ENCODE assay signal across 9 mouse cellular contexts in the genomic region with DNA sequence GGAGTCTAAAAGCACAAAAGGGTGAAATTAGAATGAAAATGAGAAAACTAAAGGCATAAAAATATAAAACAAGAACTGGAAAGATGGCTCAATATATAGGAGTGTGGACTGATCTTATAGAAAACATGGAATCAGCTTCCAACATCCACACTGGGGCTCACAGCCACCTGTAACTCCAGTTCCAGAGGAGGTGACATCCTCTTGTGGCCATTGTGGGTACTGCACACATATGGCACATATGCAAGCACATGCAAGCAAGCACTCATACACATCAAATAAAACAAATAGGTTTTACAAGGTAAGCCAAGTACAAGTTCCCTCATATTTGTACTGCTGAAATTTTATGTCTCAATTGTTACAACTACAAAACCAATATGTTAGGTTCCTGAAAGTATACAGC. TPM values are rescaled to one million over a fixed set of nuclear protein-coding genes. Genes with fewer than 3 reads are reported as not detected.
DNase-seq lines count a peak whose midpoint lies in the region; ATAC-seq and TF ChIP-seq lines count a peak whose summit lies in the region.
"Had no signal": no experiment of that assay in that cellular context is flagged by ENCODE, and none has a peak within 500 bp of the region (broad histone marks: within the 10 kb centered on the region; RNA-seq: fewer than 3 reads in every experiment).

No protein-coding gene starts in this region.

- no peak for TF ChIP-seq POLR2A in thymus, adult 2 months (IDR thresholded peaks at IDR 0.05; ENCODE audit: control insufficient read depth, extremely low read depth, insufficient read depth, low read length, poor library complexity)

- H3K36me3 ChIP-seq in kidney, embryonic 15.5 days: no peaks in the 10 kb centered on the region
- no peaks in the 10 kb centered on the region for H3K36me3 ChIP-seq in thymus, adult 2 months (ENCODE audit: control insufficient read depth, insufficient read depth, low read length)
- no peaks in the 10 kb centered on the region for H3K36me3 ChIP-seq in midbrain, embryonic 10.5 days
- H3K36me3 ChIP-seq: hindbrain, embryonic 15.5 days; lung, embryonic 15.5 days had no signal

- H3K27me3 ChIP-seq in kidney, embryonic 15.5 days: no peaks in the 10 kb centered on the region
- H3K27me3 ChIP-seq in thymus, adult 2 months (ENCODE audit: control insufficient read depth, insufficient read depth, low read length): no peaks in the 10 kb centered on the region
- H3K27me3 ChIP-seq in midbrain, embryonic 10.5 days (ENCODE audit: low read depth, poor library complexity, severe bottlenecking): no peaks in the 10 kb centered on the region
- H3K27me3 ChIP-seq: hindbrain, embryonic 15.5 days; lung, embryonic 15.5 days had no signal

- H3K4me3 ChIP-seq in kidney, embryonic 15.5 days (replicated peaks): no peak overlapping the region
- no peak overlapping the region for H3K4me3 ChIP-seq in thymus, adult 2 months (ENCODE audit: control insufficient read depth, insufficient read depth, low read length)
- H3K4me3 ChIP-seq in midbrain, embryonic 10.5 days: no peak overlapping the region
- H3K4me3 ChIP-seq: hindbrain, embryonic 15.5 days; lung, embryonic 15.5 days had no signal

- TF ChIP-seq CTCF in thymus, adult 2 months (IDR thresholded peaks at IDR 0.05; ENCODE audit: borderline replicate concordance, control insufficient read depth, extremely low read depth, insufficient read depth, low read length, poor library complexity): no peak

- peak; percentile 10 for DNase-seq in kidney, adult 9 months
- peak; percentile 11 for DNase-seq in thymus, adult 2 months
- DNase-seq in thymus, adult 18-20 months: no peak
- no peak for DNase-seq in Muller cell, postnatal 12 days (ENCODE audit: inconsistent ontology term)
- no peak for DNase-seq in midbrain, embryonic 10.5 days (ENCODE audit: low spot score)

- ATAC-seq in kidney, embryonic 15.5 days (replicated peaks; ENCODE audit: low FRiP score): no peak
- peak; percentile 50; the same call in 1 of the 2 replicates for ATAC-seq in megakaryocyte progenitor cell, adult 5-6 weeks (replicated peaks; ENCODE audit: poor library complexity)

- H3K9ac ChIP-seq in kidney, embryonic 15.5 days: no peak overlapping the region
- H3K9ac ChIP-seq: hindbrain, embryonic 15.5 days; lung, embryonic 15.5 days had no signal

- no peaks in the 10 kb centered on the region for H3K9me3 ChIP-seq in kidney, embryonic 15.5 days (replicated peaks)
- H3K9me3 ChIP-seq in midbrain, embryonic 10.5 days (replicated peaks): no peaks in the 10 kb centered on the region
- H3K9me3 ChIP-seq: hindbrain, embryonic 15.5 days; lung, embryonic 15.5 days had no signal

- H3K4me1 ChIP-seq in kidney, embryonic 15.5 days: no peaks in the 10 kb centered on the region
- no peaks in the 10 kb centered on the region for H3K4me1 ChIP-seq in thymus, adult 2 months (replicated peaks; ENCODE audit: control insufficient read depth, insufficient read depth, low read length)
- H3K4me1 ChIP-seq in midbrain, embryonic 10.5 days: no peaks in the 10 kb centered on the region
- H3K4me1 ChIP-seq: hindbrain, embryonic 15.5 days; lung, embryonic 15.5 days had no signal

- H3K27ac ChIP-seq in kidney, embryonic 15.5 days: no peak overlapping the region
- no peak overlapping the region for H3K27ac ChIP-seq in thymus, adult 2 months (ENCODE audit: control insufficient read depth, insufficient read depth, low read length)
- H3K27ac ChIP-seq in midbrain, embryonic 10.5 days (replicated peaks): no peak overlapping the region
- H3K27ac ChIP-seq: hindbrain, embryonic 15.5 days; lung, embryonic 15.5 days had no signal

- H3K4me2 ChIP-seq in kidney, embryonic 15.5 days: no peak overlapping the region
- H3K4me2 ChIP-seq: hindbrain, embryonic 15.5 days; lung, embryonic 15.5 days had no signal

RNA-seq across cellular contexts. Expression of gene Kcnh8, which starts 46.7 kb away (rescaled TPM):
- polyA plus RNA-seq in kidney, embryonic 15.5 days (2015; fragmentation: Nextera tagmentation; extraction: Ambion mirVana): 0.44 and 0.78 TPM in 2 replicates
- 0.28 and 0.56 TPM in 2 replicates for polyA plus RNA-seq in thymus, adult 2 months (2012; rRNA removed)
- total RNA-seq in megakaryocyte progenitor cell, adult 5-6 weeks (2015): not detected in 2 replicates
- not detected in 2 replicates for total RNA-seq in megakaryocyte progenitor cell, adult 5-6 weeks (2017)
- 0.64 and 1.4 TPM in 2 replicates for polyA plus RNA-seq in midbrain, embryonic 10.5 days (2016; fragmentation: Nextera tagmentation; extraction: Ambion mirVana)

Comparison
In these comparisons a context has a peak if more than half of its experiments do, and no peak if none do; other contexts are left out.
1. DNase-seq: peak in kidney, adult 9 months (single experiment) and thymus, adult 2 months (single experiment); none in thymus, adult 18-20 months (0 of 2), Muller cell, postnatal 12 days (single experiment) and midbrain, embryonic 10.5 days (single experiment).